Mouse (Mus musculus) lung, postnatal 14 days (tissue): Measurements from ENCODE around the gene Tmem223.
A peak's percentile ranks its signal among the peaks of the same experiment; 100 is the strongest.

Source experiments
- DNase-seq: peaks from one replicate; pipeline ENCODE4 v3.0.0; 2021

Gene Tmem223

GRCm38 (mm10) chr19:8747368-8747767 is 23.4 kb upstream of the Tmem223 start:
- no peak for DNase-seq

- no peak for DNase-seq
These were observed 15.1 kb upstream of the Tmem223 start for GRCm38 (mm10) chr19:8755652-8756051.

- peak; percentile 96 for DNase-seq
These were observed 14.0 kb upstream of the Tmem223 start, which contains the start of gene Nxf1 for GRCm38 (mm10) chr19:8756635-8757387. Gene Nxf1 (plus strand): TSS chr19:8757073.

GRCm38 (mm10) chr19:8757471-8757998 is 13.3 kb upstream of the Tmem223 start:
- DNase-seq = no peak

- DNase-seq = no peak
These were observed 11.9 kb upstream of the Tmem223 start for GRCm38 (mm10) chr19:8758899-8759298.

GRCm38 (mm10) chr19:8760757-8761156 is 10.0 kb upstream of the Tmem223 start:
- no peak for DNase-seq

GRCm38 (mm10) chr19:8763276-8763675 is 7.5 kb upstream of the Tmem223 start:
- no peak for DNase-seq

- DNase-seq = no peak
These were observed 5.2 kb upstream of the Tmem223 start for GRCm38 (mm10) chr19:8765562-8765961.

- DNase-seq = no peak
These were observed 2.2 kb downstream of the Tmem223 start for GRCm38 (mm10) chr19:8772996-8773395.

GRCm38 (mm10) chr19:8773409-8773808 is 2.6 kb downstream of the Tmem223 start:
- no peak for DNase-seq

GRCm38 (mm10) chr19:8774086-8774835 is 3.5 kb downstream of the Tmem223 start, which contains the start of gene Tmem179b:
Gene Tmem179b (minus strand): TSS chr19:8774467.
- peak; percentile 98 for DNase-seq

GRCm38 (mm10) chr19:8774951-8775421 is 4.2 kb downstream of the Tmem223 start:
- DNase-seq = peak; percentile 10

- DNase-seq = peak; percentile 91
These were observed 15.4 kb downstream of the Tmem223 start, which contains the start of gene Taf6l for GRCm38 (mm10) chr19:8786008-8786781. Gene Taf6l (minus strand): TSS chr19:8786417.

GRCm38 (mm10) chr19:8788521-8788920 is 17.7 kb downstream of the Tmem223 start:
- no peak for DNase-seq

- DNase-seq = no peak
These were observed 18.4 kb downstream of the Tmem223 start for GRCm38 (mm10) chr19:8789171-8789570.

GRCm38 (mm10) chr19:8790171-8790570 is 19.4 kb downstream of the Tmem223 start:
- no peak for DNase-seq

- DNase-seq = peak; percentile 91
These were observed 27.6 kb downstream of the Tmem223 start, which contains the start of gene Polr2g for GRCm38 (mm10) chr19:8798264-8798946. Gene Polr2g (minus strand): TSS chr19:8798577.

- DNase-seq = no peak
These were observed 28.1 kb downstream of the Tmem223 start for GRCm38 (mm10) chr19:8798947-8799315.

- peak; percentile 91 for DNase-seq
These were observed 31.5 kb downstream of the Tmem223 start, which contains the start of gene Zbtb3 for GRCm38 (mm10) chr19:8802130-8802821. Gene Zbtb3 (plus strand): TSS chr19:8802555.

- no peak for DNase-seq
These were observed 32.5 kb downstream of the Tmem223 start for GRCm38 (mm10) chr19:8803204-8803780.
